Mouse (Mus musculus) forebrain, embryonic 11.5 days (tissue): ENCODE results near the gene D930048N14Rik. TPM values are rescaled to one million over a fixed set of nuclear protein-coding genes. Genes with fewer than 3 reads are reported as not detected.
"Not testable (repeated sequence)": the region's sequence is repeated elsewhere in the genome, so short reads cannot be mapped to it uniquely, and the experiment has no call there.

ENCODE experiments used
- ATAC-seq: fragments of 200-750 bp; cut with Nextera tagmentation; replicated peaks from 2 replicates; pipeline ENCODE4 v1.8.0; 2017; ENCODE audit warnings: moderate TSS enrichment; ENCODE audit not compliant: low FRiP score
- DNase-seq: peaks from one replicate; pipeline ENCODE4 v3.0.0-alpha.2; 2017; ENCODE audit warnings: low spot score
- H3K27ac ChIP-seq: fragments of 300-500 bp; sonication (generic); 2 replicates; pipeline ENCODE4 v1.5.1; 2014; ENCODE audit warnings: low read depth, low read length
- H3K27me3 ChIP-seq: fragments of 300-500 bp; sonication (generic); 2 replicates; pipeline ENCODE4 v1.6.1; 2014; ENCODE audit warnings: mild to moderate bottlenecking, low read length, mixed read lengths; ENCODE audit not compliant: control insufficient read depth, insufficient read depth
- H3K36me3 ChIP-seq: fragments of 300-500 bp; sonication (generic); 2 replicates; pipeline ENCODE4 v1.6.1; 2014; ENCODE audit warnings: mild to moderate bottlenecking, low read length, moderate library complexity, mixed read lengths; ENCODE audit not compliant: control insufficient read depth, insufficient read depth
- H3K4me1 ChIP-seq: fragments of 300-500 bp; sonication (generic); replicated peaks from 2 replicates; pipeline ENCODE4 v1.6.1; 2014; ENCODE audit warnings: low read length, mixed read lengths; ENCODE audit not compliant: control insufficient read depth, insufficient read depth
- H3K4me2 ChIP-seq: fragments of 300-500 bp; sonication (generic); 2 replicates; pipeline ENCODE4 v1.6.1; 2014; ENCODE audit warnings: low read depth, mild to moderate bottlenecking, low read length, moderate library complexity, mixed read lengths; ENCODE audit not compliant: severe bottlenecking
- H3K4me3 ChIP-seq: fragments of 300-500 bp; sonication (generic); 2 replicates; pipeline ENCODE4 v1.5.1; 2014; ENCODE audit warnings: low read depth, low read length
- H3K9ac ChIP-seq: fragments of 300-500 bp; sonication (generic); 2 replicates; pipeline ENCODE4 v1.6.1; 2014; ENCODE audit warnings: low read length
- H3K9me3 ChIP-seq: fragments of 300-500 bp; sonication (generic); 2 replicates; pipeline ENCODE4 v1.6.1; 2016; ENCODE audit warnings: low read length, mixed read lengths; ENCODE audit not compliant: control insufficient read depth
- WGBS: fragments of 180-500 bp; shearing (Covaris S2); extraction: QIAGEN DNeasy Blood & Tissue Kit; methylation state at CpG from one replicate; pipeline ENCODE4 v1.1.7; 2014; 5-methylcytosine and 5-hydroxymethylcytosine counted together
- polyA plus RNA-seq: library from polyadenylated mRNA; unstranded; fragments of >200 nt; fragmentation: Nextera tagmentation; extraction: Ambion mirVana; gene quantifications from 2 replicates; pipeline ENCODE4 v1.2.1, GENCODE M21; 2014

Gene D930048N14Rik
- polyA plus RNA-seq, 1 experiment from 2014 or later: 1.1 TPM

GRCm38 (mm10) chr11:51662632-51663031, 11.9 kb downstream of the D930048N14Rik start:
- no peak for DNase-seq

GRCm38 (mm10) chr11:51664747-51665146, 14.0 kb downstream of the D930048N14Rik start:
- H3K4me2 ChIP-seq, H3K4me1 ChIP-seq, H3K9ac ChIP-seq, H3K9me3 ChIP-seq, H3K36me3 ChIP-seq, DNase-seq, ATAC-seq, H3K27ac ChIP-seq, H3K4me3 ChIP-seq, H3K27me3 ChIP-seq: not testable (repeated sequence)
- 94% methylated on average over 7 of the region's 7 CpGs for WGBS

More at GRCm38 (mm10) chr11:51662632-51663031, 11.9 kb downstream of the D930048N14Rik start:
- H3K27ac ChIP-seq: no peak overlapping the region
- H3K4me3 ChIP-seq: no peak overlapping the region
- H3K4me2 ChIP-seq: no peak overlapping the region
- no peak for ATAC-seq
- no peaks in the 10 kb centered on the region for H3K36me3 ChIP-seq
- WGBS: 76% methylated on average over 7 of the region's 7 CpGs
- H3K4me1 ChIP-seq: no peaks in the 10 kb centered on the region
- no peak overlapping the region for H3K9ac ChIP-seq
- H3K9me3 ChIP-seq: no peaks in the 10 kb centered on the region
- H3K27me3 ChIP-seq: no peaks in the 10 kb centered on the region

- no peaks in the 10 kb centered on the region for H3K27me3 ChIP-seq
- no peak overlapping the region for H3K9ac ChIP-seq
- no peak overlapping the region for H3K4me3 ChIP-seq
- no peaks in the 10 kb centered on the region for H3K4me1 ChIP-seq
- no peak overlapping the region for H3K4me2 ChIP-seq
- no peak for ATAC-seq
- DNase-seq: no peak
- 86% methylated on average over 7 of the region's 7 CpGs for WGBS
- H3K36me3 ChIP-seq: no peaks in the 10 kb centered on the region
- no peaks in the 10 kb centered on the region for H3K9me3 ChIP-seq
- no peak overlapping the region for H3K27ac ChIP-seq
These were observed 20.1 kb downstream of the D930048N14Rik start for GRCm38 (mm10) chr11:51670846-51671245.

GRCm38 (mm10) chr11:51671376-51671775, 20.6 kb downstream of the D930048N14Rik start:
- Histone ChIP-seq H3K9me3 (no peaks in the 10 kb centered on the region), H3K9ac (no peak overlapping the region), H3K4me2 (no peak overlapping the region), H3K4me1 (no peaks in the 10 kb centered on the region), H3K4me3 (no peak overlapping the region), H3K27ac (no peak overlapping the region), H3K36me3 (no peaks in the 10 kb centered on the region), H3K27me3 (no peaks in the 10 kb centered on the region)
- 80% methylated on average over 2 of the region's 2 CpGs for WGBS
- ATAC-seq (no peak), DNase-seq (no peak)

- no peaks in the 10 kb centered on the region for H3K36me3 ChIP-seq
- H3K9me3 ChIP-seq: no peaks in the 10 kb centered on the region
- 80% methylated on average over 9 of the region's 9 CpGs for WGBS
- H3K4me3 ChIP-seq: no peak overlapping the region
- no peaks in the 10 kb centered on the region for H3K27me3 ChIP-seq
- no peak overlapping the region for H3K9ac ChIP-seq
- DNase-seq (no peak), ATAC-seq (no peak)
- no peak overlapping the region for H3K4me2 ChIP-seq
- no peak overlapping the region for H3K27ac ChIP-seq
- H3K4me1 ChIP-seq: no peaks in the 10 kb centered on the region
These were observed 22.5 kb downstream of the D930048N14Rik start for GRCm38 (mm10) chr11:51673291-51673690.

- Histone ChIP-seq H3K9ac (no peak overlapping the region), H3K27me3 (no peaks in the 10 kb centered on the region), H3K27ac (no peak overlapping the region), H3K4me2 (no peak overlapping the region), H3K4me3 (no peak overlapping the region), H3K9me3 (no peaks in the 10 kb centered on the region), H3K4me1 (no peaks in the 10 kb centered on the region), H3K36me3 (no peaks in the 10 kb centered on the region)
- ATAC-seq (no peak), DNase-seq (no peak)
- WGBS: 81% methylated on average over 5 of the region's 5 CpGs
These were observed 24.6 kb downstream of the D930048N14Rik start for GRCm38 (mm10) chr11:51675386-51675785.

- H3K4me1 ChIP-seq: no peaks in the 10 kb centered on the region
- no peak overlapping the region for H3K9ac ChIP-seq
- no peak overlapping the region for H3K4me2 ChIP-seq
- H3K9me3 ChIP-seq: no peaks in the 10 kb centered on the region
- WGBS: 76% methylated on average over 6 of the region's 6 CpGs
- H3K27me3 ChIP-seq: no peaks in the 10 kb centered on the region
- no peak overlapping the region for H3K27ac ChIP-seq
- no peaks in the 10 kb centered on the region for H3K36me3 ChIP-seq
- DNase-seq (no peak), ATAC-seq (no peak)
- H3K4me3 ChIP-seq: no peak overlapping the region
These were observed 27.1 kb downstream of the D930048N14Rik start for GRCm38 (mm10) chr11:51677737-51678418.

- no peak for DNase-seq
- no peak for ATAC-seq
- no peak overlapping the region for H3K4me3 ChIP-seq
- no peaks in the 10 kb centered on the region for H3K4me1 ChIP-seq
- no peaks in the 10 kb centered on the region for H3K9me3 ChIP-seq
- H3K36me3 ChIP-seq: no peaks in the 10 kb centered on the region
- no peaks in the 10 kb centered on the region for H3K27me3 ChIP-seq
- no peak overlapping the region for H3K9ac ChIP-seq
- WGBS: 84% methylated on average over 3 of the region's 3 CpGs
- H3K4me2 ChIP-seq: no peak overlapping the region
- H3K27ac ChIP-seq: no peak overlapping the region
These were observed 28.7 kb downstream of the D930048N14Rik start for GRCm38 (mm10) chr11:51679466-51679865.

GRCm38 (mm10) chr11:51681324-51681975, 30.7 kb downstream of the D930048N14Rik start:
- ATAC-seq: no peak
- H3K4me2 ChIP-seq: peak overlapping the region; percentile 6; the same call in 1 of the 2 replicates
- DNase-seq: peak; percentile 91
- H3K36me3 ChIP-seq: no peaks in the 10 kb centered on the region
- H3K4me3 ChIP-seq: no peak overlapping the region
- no peak overlapping the region for H3K27ac ChIP-seq
- WGBS: 39% methylated on average over 13 of the region's 13 CpGs
- no peak overlapping the region for H3K9ac ChIP-seq
- H3K4me1 ChIP-seq: no peaks in the 10 kb centered on the region
- no peaks in the 10 kb centered on the region for H3K27me3 ChIP-seq
- H3K9me3 ChIP-seq: no peaks in the 10 kb centered on the region
